Mouse (Mus musculus): ENCODE results near the gene Tnrc6b.

DNA sequence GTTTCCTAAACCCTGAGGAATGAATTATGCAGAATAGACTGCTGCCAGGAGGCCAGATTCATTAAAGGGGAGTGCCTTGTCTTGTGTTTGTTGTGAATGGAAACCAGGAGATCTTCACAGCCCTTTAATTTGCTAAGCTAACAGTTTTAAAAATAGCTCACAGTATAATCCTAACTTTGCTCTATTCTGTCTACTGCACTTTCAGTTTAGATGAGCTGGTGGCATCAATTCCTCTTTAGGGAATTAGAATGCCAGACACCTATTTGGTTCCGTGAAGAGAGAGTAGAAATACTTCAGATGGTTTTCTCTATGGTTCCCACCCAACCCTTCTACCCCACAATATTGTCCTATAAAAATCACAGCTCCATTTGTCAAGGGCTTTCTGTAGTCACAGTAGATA, 74.6 kb downstream of the Tnrc6b start:
- no peak for TF ChIP-seq HCFC1 (IDR thresholded peaks at IDR 0.05; ENCODE audit: borderline replicate concordance, insufficient read depth, low read length)
- no peak for TF ChIP-seq MAFK (IDR thresholded peaks at IDR 0.05; ENCODE audit: insufficient read depth, low read depth, low read length)
- no peak for TF ChIP-seq ZNF384 (IDR thresholded peaks at IDR 0.05; ENCODE audit: low read depth, low read length)

Measured in ES-E14 (cell line).